Mouse (Mus musculus) heart, postnatal 0 days (tissue): ENCODE measurements around the gene Adck2.

Experiments used
- CTCF ChIP-seq: IDR thresholded peaks from 2 replicates; pipeline ENCODE4 v1.5.1; 2016; ENCODE audit warnings: antibody characterized with exemption, control low read depth, low read depth
- EP300 ChIP-seq: IDR thresholded peaks from 2 replicates; pipeline ENCODE4 v1.6.1; 2016; ENCODE audit warnings: antibody characterized with exemption, low read depth

DNA sequence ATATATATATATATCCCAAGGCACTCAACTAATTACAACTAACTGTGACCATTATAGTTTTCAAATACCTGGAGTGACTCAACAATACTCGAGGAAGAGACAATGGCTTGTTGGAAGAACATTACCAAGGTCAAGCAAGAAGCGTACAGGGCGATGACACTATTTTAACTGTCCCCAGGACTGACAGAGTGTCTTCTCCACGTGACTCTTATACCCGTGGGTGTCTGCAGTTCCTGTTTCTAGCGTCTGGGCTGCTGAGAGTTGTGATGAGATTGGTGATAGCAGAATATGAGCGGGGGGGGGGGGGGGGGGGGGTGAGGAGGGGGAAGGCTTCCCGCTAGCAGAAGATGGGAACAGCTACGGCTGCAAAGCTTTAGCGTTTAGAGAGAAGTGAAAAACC lies 46.9 kb upstream of the Adck2 start:
- TF ChIP-seq CTCF = no peak
- TF ChIP-seq EP300 = no peak
